Mouse (Mus musculus) G1E (cell line): ENCODE measurements at regions not wholly inside any gene's neighbourhood (a gene's known extent, or its start where the extent isn't known, plus 50 kb on each side); places are given as distances from the start of the nearest gene placed in this dataset.

ENCODE experiments used
- ATAC-seq: 2 replicates; pipeline ENCODE4 v1.8.0; 2016; ENCODE audit warnings: mild to moderate bottlenecking; ENCODE audit not compliant: insufficient number of reproducible peaks, poor library complexity, low FRiP score, severe bottlenecking; ENCODE audit errors: extremely low read depth
- DNase-seq: peaks from one replicate; pipeline ENCODE4 v3.0.0; 2012; ENCODE audit warnings: low spot score
- H3K27me3 ChIP-seq: 2 replicates; pipeline ENCODE4 v1.6.1; 2012; ENCODE audit warnings: mild to moderate bottlenecking, low read length, inconsistent platforms; ENCODE audit not compliant: insufficient read depth
- H3K36me3 ChIP-seq: replicated peaks from 2 replicates; pipeline ENCODE3; 2012; ENCODE audit warnings: mild to moderate bottlenecking, inconsistent platforms
- H3K4me1 ChIP-seq: 2 replicates; pipeline ENCODE4 v1.6.1; 2012; ENCODE audit warnings: low read depth, low read length, inconsistent platforms, mixed read lengths; ENCODE audit not compliant: insufficient read depth
- H3K4me3 ChIP-seq: 2 replicates; pipeline ENCODE4 v1.5.1; 2012; ENCODE audit warnings: low read depth, mild to moderate bottlenecking, inconsistent platforms, low read length, moderate library complexity, mixed read lengths
- H3K9me3 ChIP-seq: replicated peaks from 2 replicates; pipeline ENCODE4 v1.6.1; 2012; ENCODE audit warnings: inconsistent platforms
- CTCF ChIP-seq: IDR thresholded peaks from 2 replicates; pipeline ENCODE4 v1.5.1; 2012; ENCODE audit warnings: low read depth, low read length, inconsistent platforms, mixed read lengths
- GATA1 ChIP-seq: IDR thresholded peaks from 2 replicates; pipeline ENCODE4 v1.6.1; 2012; ENCODE audit warnings: borderline replicate concordance, low read length, inconsistent platforms, mixed read lengths
- GATA2 ChIP-seq: IDR thresholded peaks from 2 replicates; pipeline ENCODE4 v1.6.1; 2012; ENCODE audit warnings: low read depth, low read length, inconsistent platforms, borderline replicate concordance
- POLR2AphosphoS5 ChIP-seq: IDR thresholded peaks from 2 replicates; pipeline ENCODE4 v1.6.1; 2012; ENCODE audit warnings: low read depth, low read length, inconsistent platforms; ENCODE audit not compliant: insufficient replicate concordance
- TAL1 ChIP-seq: conservative IDR thresholded peaks from 2 replicates; pipeline ENCODE4 v1.6.1; 2012; ENCODE audit warnings: low read depth, low read length, inconsistent platforms, mixed read lengths

GRCm38 (mm10) chr9:93947053-93947452 lies 590.8 kb downstream of the 1190002N15Rik start:
- Histone ChIP-seq H3K4me1 (no peaks in the 10 kb centered on the region), H3K27me3 (no peaks in the 10 kb centered on the region), H3K9me3 (peaks cover 13% of the 10 kb centered on the region), H3K36me3 (no peaks in the 10 kb centered on the region), H3K4me3 (no peak overlapping the region)
- no peak for ATAC-seq
- DNase-seq, result no peak
- TF ChIP-seq GATA1 (no peak), CTCF (no peak), POLR2AphosphoS5 (no peak), TAL1 (no peak), GATA2 (no peak)

- Histone ChIP-seq H3K4me1 (no peaks in the 10 kb centered on the region), H3K9me3 (no peaks in the 10 kb centered on the region), H3K27me3 (no peaks in the 10 kb centered on the region), H3K4me3 (no peak overlapping the region), H3K36me3 (no peaks in the 10 kb centered on the region)
- no peak for ATAC-seq
- TF ChIP-seq TAL1, result no peak
- no peak for TF ChIP-seq GATA1
- TF ChIP-seq GATA2, result no peak
- no peak for TF ChIP-seq CTCF
- TF ChIP-seq POLR2AphosphoS5, result no peak
- no peak for DNase-seq
These were observed 597.7 kb downstream of the 1190002N15Rik start for GRCm38 (mm10) chr9:93940193-93940592.

- DNase-seq (no peak), ATAC-seq (no peak)
- H3K36me3 ChIP-seq, result no peaks in the 10 kb centered on the region
- no peaks in the 10 kb centered on the region for H3K9me3 ChIP-seq
- no peaks in the 10 kb centered on the region for H3K27me3 ChIP-seq
- H3K4me3 ChIP-seq, result no peak overlapping the region
- no peaks in the 10 kb centered on the region for H3K4me1 ChIP-seq
- TF ChIP-seq TAL1 (no peak), GATA1 (no peak), CTCF (no peak), POLR2AphosphoS5 (no peak), GATA2 (no peak)
These were observed 607.2 kb downstream of the 1190002N15Rik start for GRCm38 (mm10) chr9:93930684-93931083.

- Histone ChIP-seq H3K36me3 (no peaks in the 10 kb centered on the region), H3K4me3 (no peak overlapping the region)
- no peak for ATAC-seq
These were observed 648.6 kb downstream of the 1190002N15Rik start for GRCm38 (mm10) chr9:93889256-93889655.

GRCm38 (mm10) chr9:93880112-93880511 lies 657.8 kb downstream of the 1190002N15Rik start:
- no peak overlapping the region for H3K4me3 ChIP-seq
- TF ChIP-seq TAL1 (no peak), POLR2AphosphoS5 (no peak), GATA1 (no peak), GATA2 (no peak), CTCF (no peak)
- H3K36me3 ChIP-seq, result no peaks in the 10 kb centered on the region
- no peaks in the 10 kb centered on the region for H3K27me3 ChIP-seq
- no peaks in the 10 kb centered on the region for H3K9me3 ChIP-seq
- no peak for DNase-seq
- ATAC-seq, result no peak
- H3K4me1 ChIP-seq, result no peaks in the 10 kb centered on the region

More at GRCm38 (mm10) chr9:93889256-93889655, 648.6 kb downstream of the 1190002N15Rik start:
- Histone ChIP-seq H3K27me3 (no peaks in the 10 kb centered on the region), H3K4me1 (no peaks in the 10 kb centered on the region), H3K9me3 (0 out of 2 replicates have a peak, but pooled peaks cover 5% of the 10 kb centered on the region)
- TF ChIP-seq TAL1 (no peak), POLR2AphosphoS5 (no peak), GATA2 (no peak), CTCF (no peak), GATA1 (no peak)
- no peak for DNase-seq

- Histone ChIP-seq H3K36me3 (no peaks in the 10 kb centered on the region), H3K9me3 (no peaks in the 10 kb centered on the region), H3K4me1 (no peaks in the 10 kb centered on the region), H3K27me3 (no peaks in the 10 kb centered on the region), H3K4me3 (no peak overlapping the region)
- DNase-seq (no peak), ATAC-seq (no peak)
- TF ChIP-seq CTCF (no peak), POLR2AphosphoS5 (no peak), GATA2 (no peak), TAL1 (no peak), GATA1 (no peak)
These were observed 658.3 kb downstream of the 1190002N15Rik start for GRCm38 (mm10) chr9:93879572-93879971.

GRCm38 (mm10) chr9:93870778-93871177 lies 667.1 kb downstream of the 1190002N15Rik start:
- Histone ChIP-seq H3K4me1 (no peaks in the 10 kb centered on the region), H3K27me3 (no peaks in the 10 kb centered on the region), H3K4me3 (no peak overlapping the region), H3K36me3 (no peaks in the 10 kb centered on the region), H3K9me3 (peaks cover 3% of the 10 kb centered on the region; the same call in 1 of the 2 replicates)
- TF ChIP-seq GATA1 (no peak), CTCF (no peak), TAL1 (no peak), GATA2 (no peak), POLR2AphosphoS5 (no peak)
- ATAC-seq (no peak), DNase-seq (no peak)
